Mouse (Mus musculus): ENCODE data around the gene Hoga1.
A peak's percentile ranks its signal among the peaks of the same experiment; 100 is the strongest.

The Hoga1 gene

DNA sequence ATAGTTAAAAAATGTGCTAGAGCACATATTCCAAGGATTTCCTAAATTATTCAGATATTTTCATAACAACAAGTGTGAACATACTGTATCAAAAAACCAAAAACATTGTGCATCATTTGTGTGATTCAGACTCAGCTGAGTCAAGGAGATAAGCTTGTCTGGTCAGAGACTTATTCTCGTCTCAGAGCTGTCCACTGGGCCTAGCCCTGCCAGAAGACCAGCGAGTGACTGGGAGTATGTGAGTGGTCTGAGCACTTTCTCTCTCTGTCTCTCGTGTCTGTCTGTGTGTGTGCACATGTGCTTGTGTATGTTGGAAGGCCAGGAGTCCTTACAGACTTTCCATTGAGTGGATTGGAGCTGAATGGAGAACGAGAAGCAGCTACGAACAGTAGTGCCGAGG, 30.4 kb upstream of the Hoga1 start:
- no peak for TF ChIP-seq GATA4 (IDR thresholded peaks at IDR 0.05; ENCODE audit: insufficient replicate concordance, low read length)

DNA sequence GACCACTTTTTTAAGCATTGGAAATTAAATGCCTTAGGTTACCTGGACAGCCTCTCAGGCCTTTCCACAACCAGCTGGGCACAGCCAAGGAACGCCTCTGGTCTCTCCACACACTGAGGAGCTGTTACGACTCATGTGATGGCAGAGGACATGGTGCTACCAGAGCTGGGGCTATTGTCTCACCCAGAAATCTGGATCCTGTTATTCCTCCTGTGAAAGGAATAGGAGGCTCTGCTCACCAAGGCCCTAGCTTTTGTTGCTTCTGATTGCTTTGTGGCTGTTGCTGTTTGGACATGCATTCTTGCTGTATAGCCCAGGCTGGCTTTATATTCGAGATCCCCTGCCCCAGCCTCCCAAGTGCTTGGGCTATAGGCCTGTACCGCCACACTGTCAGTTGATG, 29.2 kb upstream of the Hoga1 start:
- no peak for TF ChIP-seq GATA4 (IDR thresholded peaks at IDR 0.05; ENCODE audit: insufficient replicate concordance, low read length)

DNA sequence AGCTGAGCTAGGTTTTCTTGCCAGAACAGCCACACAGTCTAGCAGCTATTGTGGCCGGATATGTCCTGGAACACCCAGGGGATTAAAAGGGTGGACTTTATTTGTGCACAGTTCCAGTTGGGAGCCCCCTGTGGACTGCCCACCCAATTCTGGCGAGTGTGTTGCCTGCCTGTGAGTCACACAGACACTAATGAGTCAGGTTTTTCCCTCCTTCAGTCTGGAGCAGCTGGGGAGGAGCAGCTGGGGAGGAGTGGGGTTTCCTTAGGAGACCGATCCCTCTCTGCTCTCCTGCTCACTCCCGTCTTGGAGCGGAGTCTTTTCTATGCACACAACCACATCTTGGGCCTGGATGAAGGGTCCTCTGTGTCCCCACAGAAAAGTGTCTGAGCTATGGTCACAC, 28.6 kb upstream of the Hoga1 start:
- no peak for TF ChIP-seq GATA4 (IDR thresholded peaks at IDR 0.05; ENCODE audit: insufficient replicate concordance, low read length)

DNA sequence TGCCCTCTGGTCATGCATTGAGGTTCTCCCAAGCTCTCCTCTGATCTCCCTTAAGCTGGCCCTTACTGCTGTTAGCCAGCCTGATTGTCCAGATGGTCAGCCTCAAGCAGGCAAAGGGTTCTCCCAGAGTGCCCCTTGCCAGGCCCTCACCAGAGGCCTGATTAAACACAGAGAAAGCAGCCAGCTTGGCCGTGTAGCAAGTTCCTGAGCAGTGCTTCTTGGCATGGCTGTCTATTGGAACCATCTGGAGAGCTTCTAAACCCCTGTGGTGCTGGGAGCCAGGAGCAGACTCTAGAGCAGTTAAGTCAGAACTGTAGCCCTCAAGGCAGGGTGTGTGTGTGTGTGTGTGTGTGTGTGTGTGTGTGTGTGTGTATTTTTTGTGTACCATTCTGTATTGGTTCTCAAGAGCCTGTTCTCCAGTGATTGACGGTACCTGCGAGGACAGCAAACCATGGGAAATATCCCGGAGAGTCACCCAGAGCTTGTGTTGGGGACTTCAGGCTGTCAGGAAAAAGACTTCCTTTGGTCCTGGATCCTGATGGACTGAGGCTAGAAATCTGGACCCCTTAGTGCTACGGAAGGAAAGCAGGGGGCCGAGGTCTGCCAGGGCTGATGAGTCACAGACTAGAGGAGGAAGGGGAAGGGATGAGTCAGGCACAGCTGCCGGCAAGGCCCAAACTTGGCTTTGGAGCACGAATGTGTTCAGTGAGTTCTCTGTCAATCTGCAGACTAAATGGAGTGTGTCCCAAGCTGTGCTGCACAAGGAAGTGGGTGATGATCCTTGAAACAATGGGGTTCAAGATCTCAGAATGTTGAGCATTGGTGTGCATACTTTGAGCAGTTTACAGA, 27.8 kb upstream of the Hoga1 start:
- peak; percentile 15; the same call in 1 of the 2 replicates for TF ChIP-seq GATA4 (IDR thresholded peaks at IDR 0.05; ENCODE audit: insufficient replicate concordance, low read length)

DNA sequence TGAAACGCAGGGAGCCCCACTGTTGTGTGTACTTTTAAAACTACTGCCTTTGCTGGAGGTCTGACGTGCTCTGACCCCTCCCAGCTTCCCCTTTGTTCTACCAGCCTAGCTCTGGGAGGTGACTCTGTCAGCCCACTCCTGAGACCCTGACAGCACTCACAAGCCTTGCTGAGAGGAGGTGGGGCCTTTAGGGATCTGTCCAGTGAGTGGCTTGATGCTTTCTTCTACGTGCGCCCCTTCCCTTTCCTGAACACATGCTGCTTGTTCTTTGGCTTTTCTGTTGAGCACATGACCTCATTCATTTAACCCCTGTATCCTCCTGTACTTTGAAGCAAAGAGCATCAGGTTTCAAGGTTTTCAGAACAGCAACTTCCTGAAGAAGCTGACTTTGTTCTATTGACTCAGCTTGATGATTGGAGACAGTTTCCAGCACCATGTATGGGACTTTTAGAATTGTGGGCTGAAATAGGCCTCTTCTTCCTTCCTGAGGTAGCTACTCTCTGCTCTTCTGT, 26.3 kb upstream of the Hoga1 start:
- no peak for TF ChIP-seq GATA4 (IDR thresholded peaks at IDR 0.05; ENCODE audit: insufficient replicate concordance, low read length)

DNA sequence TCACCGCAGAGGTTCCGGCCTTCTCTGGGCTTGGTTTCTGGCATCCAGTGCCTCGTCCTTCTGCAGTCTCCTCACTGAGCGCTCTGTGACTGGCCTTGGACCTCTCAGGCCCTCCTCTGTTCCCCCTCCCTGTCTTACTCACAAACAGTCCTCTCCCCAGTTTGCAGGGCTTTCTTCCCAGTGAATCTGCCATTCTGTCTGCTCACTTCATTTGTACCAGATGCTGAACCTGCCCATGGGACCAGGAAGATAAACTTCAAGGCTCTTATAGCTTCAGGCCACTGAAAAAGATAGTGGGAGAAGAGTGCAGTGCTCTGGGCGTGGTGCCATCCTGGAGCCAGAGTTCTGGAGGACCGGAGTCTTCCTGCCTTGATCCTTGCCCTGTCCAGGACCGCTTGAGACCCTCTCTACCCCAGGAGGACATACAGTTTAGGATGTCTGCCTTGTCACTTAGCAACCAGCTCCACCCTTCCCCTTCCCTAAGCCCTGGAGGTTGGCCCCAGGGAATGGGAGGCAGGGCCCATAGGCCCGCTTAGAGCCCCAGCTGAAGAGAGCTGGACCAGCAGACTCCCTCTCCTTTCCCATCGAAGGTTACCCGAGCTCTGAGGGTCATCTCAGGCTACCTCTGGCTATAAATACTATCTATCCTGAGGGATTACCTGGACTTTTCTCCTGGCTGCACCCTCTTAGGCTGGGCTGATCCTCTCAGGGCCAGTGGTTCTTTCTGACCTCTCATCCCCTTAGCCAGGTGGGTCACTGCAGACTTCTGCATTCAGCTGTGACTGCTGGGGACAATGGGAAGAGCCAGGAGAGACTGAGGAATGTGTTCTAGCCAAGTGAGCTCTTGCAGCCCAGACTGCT, 23.5 kb upstream of the Hoga1 start:
- no peak for TF ChIP-seq GATA4 (IDR thresholded peaks at IDR 0.05; ENCODE audit: insufficient replicate concordance, low read length)

DNA sequence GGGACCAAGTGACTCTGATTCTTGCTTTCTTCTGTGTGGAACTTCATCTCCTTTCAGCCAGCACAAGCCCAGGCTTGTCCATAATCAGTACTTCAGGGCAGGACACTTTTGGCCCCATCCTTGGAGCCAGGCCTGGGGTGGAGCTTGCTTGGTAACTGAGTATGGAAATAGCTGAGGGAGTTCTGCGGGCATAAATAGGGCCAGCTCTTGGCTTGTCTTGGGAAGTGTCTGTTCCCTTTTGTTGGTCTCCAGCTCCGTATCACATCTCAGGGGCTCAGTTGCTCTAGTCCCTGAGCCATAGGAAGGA, 22.9 kb upstream of the Hoga1 start:
- TF ChIP-seq GATA4 (IDR thresholded peaks at IDR 0.05; ENCODE audit: insufficient replicate concordance, low read length), result no peak

DNA sequence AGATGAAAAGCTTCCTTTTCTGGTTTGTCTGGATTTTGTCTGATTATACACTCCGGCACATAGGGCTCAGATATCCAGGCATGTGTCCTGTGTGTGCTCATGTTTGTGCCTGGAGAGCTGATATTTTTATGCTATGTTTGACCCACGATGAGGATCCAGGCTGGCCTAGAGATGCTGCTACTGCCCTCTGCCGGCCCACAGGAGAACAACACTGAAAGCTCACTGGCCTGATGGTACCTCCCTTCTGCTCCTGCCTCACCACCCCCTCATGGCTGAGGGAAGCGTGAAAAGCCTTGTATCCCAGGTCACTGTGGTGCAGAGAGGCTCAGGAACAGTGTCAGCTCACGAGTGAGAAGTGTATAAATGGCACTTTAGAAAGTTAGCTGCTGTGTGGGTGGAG, 19.3 kb upstream of the Hoga1 start:
- TF ChIP-seq GATA4 (IDR thresholded peaks at IDR 0.05; ENCODE audit: insufficient replicate concordance, low read length), result no peak

DNA sequence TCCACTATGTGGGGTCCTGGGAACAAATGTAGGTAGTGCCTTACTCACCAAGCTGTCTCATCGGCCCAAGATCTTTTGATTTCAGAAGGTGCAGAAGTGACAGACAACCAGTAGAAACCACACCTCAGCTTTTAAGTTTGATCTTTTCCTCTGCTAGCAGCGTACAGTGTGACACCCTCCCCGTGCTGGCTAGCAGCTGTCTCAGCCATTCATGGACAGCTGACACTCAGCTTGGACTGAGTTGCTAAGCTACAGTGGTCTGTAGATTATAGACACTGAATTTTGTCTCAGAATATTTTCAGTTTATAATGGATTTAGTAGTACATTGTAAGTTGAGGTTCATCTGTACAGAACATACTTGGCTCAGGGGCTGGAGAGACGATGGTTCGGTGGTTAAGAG, 14.3 kb upstream of the Hoga1 start:
- no peak for TF ChIP-seq GATA4 (IDR thresholded peaks at IDR 0.05; ENCODE audit: insufficient replicate concordance, low read length)

DNA sequence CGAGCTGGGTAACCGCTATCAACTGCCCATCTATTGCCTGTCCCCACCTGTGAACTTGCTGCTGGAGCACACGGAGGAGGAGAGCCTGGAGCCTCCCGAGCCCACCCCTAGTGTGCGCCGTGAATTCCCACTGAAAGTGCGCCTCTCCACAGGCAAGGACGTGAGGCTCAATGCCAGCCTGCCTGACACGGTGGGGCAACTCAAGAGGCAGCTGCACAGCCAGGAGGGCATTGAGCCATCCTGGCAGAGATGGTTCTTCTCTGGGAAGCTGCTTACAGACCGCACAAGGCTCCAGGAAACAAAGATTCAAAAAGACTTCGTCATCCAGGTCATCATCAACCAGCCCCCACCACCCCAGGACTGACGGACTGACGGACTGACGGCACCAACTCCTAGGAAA, 11.8 kb upstream of the Hoga1 start:
- TF ChIP-seq GATA4 (IDR thresholded peaks at IDR 0.05; ENCODE audit: insufficient replicate concordance, low read length), result no peak

DNA sequence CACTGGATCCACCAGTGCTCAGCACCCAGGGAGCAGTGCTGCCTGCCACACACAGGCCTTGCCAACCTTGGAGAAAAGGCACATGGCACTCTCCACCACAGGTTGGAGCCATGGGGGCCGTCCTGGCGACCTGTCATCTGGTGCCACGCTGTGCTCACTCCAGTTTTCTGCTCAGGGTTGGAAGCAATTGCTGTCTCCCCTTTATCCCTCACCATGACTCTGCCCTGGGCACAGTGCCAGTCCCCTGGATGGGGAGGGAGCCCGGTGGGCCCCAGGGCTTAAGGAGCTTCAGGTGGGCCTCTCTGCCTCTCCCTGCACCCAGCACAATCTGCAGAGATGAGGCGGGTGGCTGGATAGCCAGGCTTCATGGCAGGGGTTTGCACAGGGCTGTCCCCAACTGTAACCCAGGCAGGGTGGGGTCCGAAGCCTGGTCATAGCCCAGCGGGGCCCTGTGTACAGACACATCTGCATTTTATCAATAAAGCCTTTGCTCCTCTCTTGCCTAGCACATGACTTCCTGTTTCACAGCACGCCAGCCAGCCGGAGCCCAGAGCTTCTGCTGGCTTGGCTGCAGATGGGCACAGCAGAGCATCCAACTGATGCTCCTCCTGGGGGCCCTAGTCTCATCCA, 11.1 kb upstream of the Hoga1 start:
- TF ChIP-seq GATA4 (IDR thresholded peaks at IDR 0.05; ENCODE audit: insufficient replicate concordance, low read length), result no peak

DNA sequence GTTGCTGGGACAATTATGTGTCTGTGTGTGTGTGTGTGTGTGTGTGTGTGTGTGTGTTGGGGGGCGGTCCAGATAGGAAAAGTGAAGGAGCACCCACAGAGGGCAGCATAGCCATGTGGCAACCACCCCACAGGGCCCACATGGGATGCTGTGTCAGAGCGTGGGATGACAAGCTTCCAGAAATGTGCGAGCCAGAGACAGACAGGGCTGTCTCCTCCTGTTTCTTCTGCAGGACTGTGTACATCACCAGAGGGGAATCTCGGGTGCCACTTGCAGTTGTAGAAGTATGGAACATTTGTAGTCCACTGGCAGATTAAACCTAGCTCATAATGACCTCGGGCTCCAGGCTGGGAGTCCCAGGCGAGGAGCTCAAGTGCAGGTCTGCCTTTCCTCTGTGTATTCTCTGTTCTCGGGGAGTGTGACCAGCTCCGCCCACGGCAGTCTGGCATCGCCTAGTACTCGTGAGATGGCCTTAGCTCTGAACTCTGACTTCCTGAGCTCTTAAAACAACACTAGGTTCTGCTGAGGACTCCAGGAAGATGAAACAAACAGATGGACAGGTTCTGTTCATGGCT, 10.4 kb upstream of the Hoga1 start:
- TF ChIP-seq GATA4 (IDR thresholded peaks at IDR 0.05; ENCODE audit: insufficient replicate concordance, low read length), result no peak

DNA sequence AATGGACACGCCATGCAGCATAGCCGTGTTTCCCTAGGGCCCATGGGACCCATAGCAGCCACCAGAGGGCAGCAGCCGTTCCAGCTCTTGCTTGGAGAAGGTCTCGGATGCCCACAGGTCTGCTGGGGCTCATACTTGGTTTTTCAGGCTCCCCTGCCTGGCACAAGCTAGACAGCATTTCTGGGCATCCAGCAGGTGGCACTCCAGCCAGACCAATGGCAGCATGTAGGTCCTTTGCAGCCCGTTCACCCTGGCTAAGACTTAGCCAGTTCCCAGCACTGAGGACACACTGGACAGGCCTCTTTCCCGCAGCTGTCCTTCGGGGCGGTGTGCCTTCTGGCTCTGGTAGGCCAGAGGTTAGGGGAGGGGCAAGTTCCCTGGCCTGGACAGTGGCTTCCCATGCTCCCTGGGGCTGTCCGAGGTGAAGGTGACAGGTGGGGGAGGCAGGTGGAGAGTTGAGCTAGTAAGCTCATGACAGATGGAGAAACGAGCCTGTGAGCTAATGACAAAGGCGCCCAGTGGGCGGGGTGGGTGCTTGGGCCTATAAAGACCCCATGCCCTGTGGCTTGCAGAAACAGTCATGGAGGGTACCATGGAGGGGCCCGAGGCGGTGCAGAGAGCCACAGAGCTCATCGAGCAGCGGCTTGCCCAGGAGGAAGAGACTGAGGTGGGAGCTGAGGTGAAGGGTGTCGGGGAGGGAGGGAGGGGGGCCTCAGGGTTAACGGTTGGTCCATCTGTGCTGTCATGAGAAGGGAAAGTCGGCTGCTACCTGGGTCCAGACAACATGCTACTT, 9.8 kb upstream of the Hoga1 start, which contains the start of gene Ankrd2:
TSS of gene Ankrd2 (plus strand) at position 545 of the 793 bp plus-strand sequence.
- no peak for TF ChIP-seq GATA4 (IDR thresholded peaks at IDR 0.05; ENCODE audit: insufficient replicate concordance, low read length)

DNA sequence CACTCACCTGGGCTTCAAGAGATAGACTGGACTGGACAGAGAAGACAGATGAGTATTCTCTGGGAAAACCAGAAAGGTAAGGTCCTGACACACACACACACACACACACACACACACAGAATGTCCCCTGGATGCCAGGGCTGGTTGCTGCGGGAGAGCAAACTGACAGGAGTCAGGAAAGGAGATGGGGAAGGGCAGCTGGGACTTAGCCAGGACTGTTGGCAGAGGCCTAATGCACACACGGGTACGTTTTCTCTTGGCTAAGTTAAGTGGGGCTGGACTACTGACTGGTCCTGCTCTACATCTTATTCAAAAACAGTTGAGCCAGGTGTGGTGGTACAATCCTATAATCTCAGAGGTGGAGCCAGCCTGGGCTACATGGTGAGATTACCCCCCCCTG, 9.1 kb upstream of the Hoga1 start:
- no peak for TF ChIP-seq GATA4 (IDR thresholded peaks at IDR 0.05; ENCODE audit: insufficient replicate concordance, low read length)
